8 mouse cellular contexts compared by ENCODE assay signal in the genomic region with DNA sequence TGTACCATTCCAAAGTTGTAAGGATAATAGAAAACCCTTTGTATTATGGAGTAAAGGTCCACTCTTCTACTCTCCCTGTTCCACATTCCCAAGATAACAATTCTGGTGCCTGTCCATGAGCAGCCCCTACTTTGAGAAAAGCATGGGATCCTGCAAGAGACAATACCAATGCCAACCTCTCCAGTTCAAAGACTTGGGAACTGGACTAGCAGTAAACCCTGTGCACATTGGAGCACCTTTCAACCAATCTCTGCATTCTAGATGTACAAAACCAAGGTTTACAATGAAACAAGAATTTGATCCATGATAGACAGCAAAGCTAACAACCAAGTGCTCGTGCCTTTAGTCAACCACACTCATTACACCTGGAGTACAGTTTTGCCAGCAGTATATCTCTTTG. TPM values are rescaled to one million over a fixed set of nuclear protein-coding genes. Genes with fewer than 3 reads are reported as not detected.
DNase-seq lines count a peak whose midpoint lies in the region; ATAC-seq and TF ChIP-seq lines count a peak whose summit lies in the region.

No protein-coding gene starts in this region.

- peak overlapping the region; percentile 78 for H3K9ac ChIP-seq in heart, embryonic 11.5 days (ENCODE audit: low read depth, low read length)
- peak overlapping the region; percentile 71 for H3K9ac ChIP-seq in ES-Bruce4 (ENCODE audit: low read depth, poor library complexity, severe bottlenecking)
- peak overlapping the region; percentile 69 for H3K9ac ChIP-seq in heart, embryonic 15.5 days
- H3K9ac ChIP-seq in liver, postnatal 0 days (replicated peaks) = peak overlapping the region; percentile 12; the same call in 1 of the 2 replicates

- peak overlapping the region; percentile 59 for H3K4me3 ChIP-seq in heart, embryonic 11.5 days (ENCODE audit: low read depth, low read length)
- peak overlapping the region; percentile 98; the same call in 1 of the 2 replicates for H3K4me3 ChIP-seq in ES-Bruce4 (ENCODE audit: low read depth, low read length)
- peak overlapping the region; percentile 64 for H3K4me3 ChIP-seq in heart, embryonic 15.5 days
- H3K4me3 ChIP-seq in liver, postnatal 0 days (ENCODE audit: low read depth, low read length) = peak overlapping the region; percentile 56

- no peak for TF ChIP-seq CTCF in ES-Bruce4 (IDR thresholded peaks at IDR 0.05; ENCODE audit: low read depth, low read length)
- no peak for TF ChIP-seq CTCF in liver, postnatal 0 days (IDR thresholded peaks at IDR 0.05; ENCODE audit: low read depth)

- peak overlapping the region; percentile 93 for H3K27ac ChIP-seq in heart, embryonic 11.5 days (ENCODE audit: low read depth, low read length)
- peak overlapping the region; percentile 64 for H3K27ac ChIP-seq in ES-Bruce4 (ENCODE audit: insufficient read depth, low read length)
- H3K27ac ChIP-seq in heart, embryonic 15.5 days = peak overlapping the region; percentile 91
- H3K27ac ChIP-seq in liver, postnatal 0 days (ENCODE audit: low read depth) = peak overlapping the region; percentile 82

- H3K4me2 ChIP-seq in heart, embryonic 11.5 days = peak overlapping the region; percentile 71
- H3K4me2 ChIP-seq in heart, embryonic 15.5 days = peak overlapping the region; percentile 70
- H3K4me2 ChIP-seq in liver, postnatal 0 days (ENCODE audit: low read depth, low read length) = peak overlapping the region; percentile 74

- H3K4me1 ChIP-seq in heart, embryonic 11.5 days (ENCODE audit: control insufficient read depth, insufficient read depth, low read length) = no peaks in the 10 kb centered on the region
- no peaks in the 10 kb centered on the region for H3K4me1 ChIP-seq in ES-Bruce4 (ENCODE audit: control insufficient read depth, insufficient read depth, low read length)
- peaks cover 19% of the 10 kb centered on the region for H3K4me1 ChIP-seq in heart, embryonic 15.5 days (replicated peaks)
- H3K4me1 ChIP-seq in liver, postnatal 0 days (ENCODE audit: insufficient read depth) = peaks cover 11% of the 10 kb centered on the region

- 23% methylated on average over 1 of the region's 1 CpGs for WGBS in heart, embryonic 11.5 days (ENCODE audit: insufficient replicate concordance)
- WGBS in heart, embryonic 15.5 days = 18% methylated on average over 1 of the region's 1 CpGs
- WGBS in liver, postnatal 0 days (ENCODE audit: insufficient replicate concordance) = 23% methylated on average over 1 of the region's 1 CpGs

- DNase-seq in heart, postnatal 36 days = no peak
- no peak for DNase-seq in liver, postnatal 0 days
- no peak for DNase-seq in adrenal gland, adult 8-10 months
- no peak for DNase-seq in right cerebral cortex, postnatal 10 days (ENCODE audit: low spot score in 2 of 2)

- H3K36me3 ChIP-seq in heart, embryonic 11.5 days (ENCODE audit: control insufficient read depth, insufficient read depth, low read length) = peaks cover 9% of the 10 kb centered on the region; the same call in 1 of the 2 replicates
- H3K36me3 ChIP-seq in ES-Bruce4 (ENCODE audit: control insufficient read depth, insufficient read depth, low read length, poor library complexity, severe bottlenecking) = peaks cover 25% of the 10 kb centered on the region
- peaks cover 30% of the 10 kb centered on the region for H3K36me3 ChIP-seq in heart, embryonic 15.5 days
- peaks cover 6% of the 10 kb centered on the region; the same call in 1 of the 2 replicates for H3K36me3 ChIP-seq in liver, postnatal 0 days (replicated peaks; ENCODE audit: insufficient read depth, low read length)

- TF ChIP-seq EP300 in ES-Bruce4 (IDR thresholded peaks at IDR 0.05; ENCODE audit: insufficient read depth, low read depth, low read length) = no peak
- TF ChIP-seq EP300 in liver, postnatal 0 days (IDR thresholded peaks at IDR 0.05; ENCODE audit: low read depth) = no peak

- intact Hi-C loops in heart, postnatal 36 days (cut with DNase I) = loop anchor here (5.0 kb wide), 2 partner anchors 107 to 128 kb away; a partner anchor contains a TSS

- H3K9me3 ChIP-seq in heart, embryonic 11.5 days (replicated peaks; ENCODE audit: control insufficient read depth, low read length) = no peaks in the 10 kb centered on the region
- no peaks in the 10 kb centered on the region for H3K9me3 ChIP-seq in ES-Bruce4 (replicated peaks; ENCODE audit: control insufficient read depth, insufficient read depth, low read length, poor library complexity, severe bottlenecking)
- no peaks in the 10 kb centered on the region for H3K9me3 ChIP-seq in heart, embryonic 15.5 days (replicated peaks)
- no peaks in the 10 kb centered on the region for H3K9me3 ChIP-seq in liver, postnatal 0 days (ENCODE audit: low read length)

- no peak for ATAC-seq in heart, embryonic 11.5 days (replicated peaks; ENCODE audit: insufficient number of reproducible peaks, low FRiP score, low TSS enrichment)
- ATAC-seq in heart, embryonic 15.5 days (replicated peaks; ENCODE audit: insufficient number of reproducible peaks, insufficient read depth, low FRiP score, low read depth) = no peak
- no peak for ATAC-seq in liver, postnatal 0 days
- no peak for ATAC-seq in inflammation-experienced regulatory T-cells, adult 6 months

- no peak for TF ChIP-seq POLR2A in ES-Bruce4 (IDR thresholded peaks at IDR 0.05; ENCODE audit: insufficient read depth, low read length)

- no peaks in the 10 kb centered on the region for H3K27me3 ChIP-seq in heart, embryonic 11.5 days (ENCODE audit: control insufficient read depth, insufficient read depth, low read length)
- H3K27me3 ChIP-seq in ES-Bruce4 (ENCODE audit: control insufficient read depth, insufficient read depth, low read length, poor library complexity, severe bottlenecking) = no peaks in the 10 kb centered on the region
- H3K27me3 ChIP-seq in heart, embryonic 15.5 days = no peaks in the 10 kb centered on the region
- H3K27me3 ChIP-seq in liver, postnatal 0 days (ENCODE audit: insufficient read depth, low read length) = no peaks in the 10 kb centered on the region

RNA-seq across cellular contexts. Expression of a gene that starts 4.5 kb away (rescaled TPM):
- polyA plus RNA-seq in heart, embryonic 11.5 days (2014; fragmentation: Nextera tagmentation; extraction: Ambion mirVana) = 170 and 219 TPM in 2 replicates
- 10 to 100 TPM; 88.3 to 97.0 TPM for total RNA-seq in heart, postnatal 36 days (2021)
- 288 and 325 TPM in 2 replicates for polyA plus RNA-seq in ES-Bruce4 (2011; ENCODE audit: insufficient read depth, insufficient read length, low read depth, missing spikeins)
- polyA plus RNA-seq in heart, embryonic 15.5 days (2015; fragmentation: Nextera tagmentation; extraction: Ambion mirVana) = 124 and 188 TPM in 2 replicates
- polyA plus RNA-seq in liver, postnatal 0 days (2015; fragmentation: Nextera tagmentation; extraction: Ambion mirVana) = 30.2 and 34.1 TPM in 2 replicates
- 100 to 1,000 TPM; 133 to 200 (median 168) TPM for total RNA-seq in adrenal gland, adult 8-10 months (2022)
- polyA plus RNA-seq in inflammation-experienced regulatory T-cells, adult 6 months (2017; shearing (Covaris generic)) = 100 to 1,000 TPM; 222 to 338 (median 279) TPM

RNA-seq across cellular contexts. Expression of a gene that starts 9.4 kb away (rescaled TPM):
- polyA plus RNA-seq in heart, embryonic 11.5 days (2014; fragmentation: Nextera tagmentation; extraction: Ambion mirVana) = 16.7 and 22.3 TPM in 2 replicates
- total RNA-seq in heart, postnatal 36 days (2021) = 10 to 100 TPM; 28.2 to 34.0 TPM
- 154 and 169 TPM in 2 replicates for polyA plus RNA-seq in ES-Bruce4 (2011; ENCODE audit: insufficient read depth, insufficient read length, low read depth, missing spikeins)
- 14.5 and 14.9 TPM in 2 replicates for polyA plus RNA-seq in heart, embryonic 15.5 days (2015; fragmentation: Nextera tagmentation; extraction: Ambion mirVana)
- 6.8 and 7.4 TPM in 2 replicates for polyA plus RNA-seq in liver, postnatal 0 days (2015; fragmentation: Nextera tagmentation; extraction: Ambion mirVana)
- 10 to 100 TPM; 47.9 to 68.8 (median 57.1) TPM for total RNA-seq in adrenal gland, adult 8-10 months (2022)
- polyA plus RNA-seq in inflammation-experienced regulatory T-cells, adult 6 months (2017; shearing (Covaris generic)) = 10 to 100 TPM; 22.4 to 91.9 (median 32.8) TPM

RNA-seq across cellular contexts. Expression of a gene that starts 25.5 kb away (rescaled TPM):
- 532 and 534 TPM in 2 replicates for polyA plus RNA-seq in heart, embryonic 11.5 days (2014; fragmentation: Nextera tagmentation; extraction: Ambion mirVana)
- total RNA-seq in heart, postnatal 36 days (2021) = 100 to 1,000 TPM; 178 to 213 TPM
- polyA plus RNA-seq in ES-Bruce4 (2011; ENCODE audit: insufficient read depth, insufficient read length, low read depth, missing spikeins) = 239 and 288 TPM in 2 replicates
- polyA plus RNA-seq in heart, embryonic 15.5 days (2015; fragmentation: Nextera tagmentation; extraction: Ambion mirVana) = 413 and 447 TPM in 2 replicates
- 438 and 471 TPM in 2 replicates for polyA plus RNA-seq in liver, postnatal 0 days (2015; fragmentation: Nextera tagmentation; extraction: Ambion mirVana)
- 100 to 1,000 TPM; 315 to 542 (median 416) TPM for total RNA-seq in adrenal gland, adult 8-10 months (2022)
- 1,000 to 10,000 TPM in 1 of 3 experiments, 100 to 1,000 TPM in 2; 478 to 1,649 (median 679) TPM for polyA plus RNA-seq in inflammation-experienced regulatory T-cells, adult 6 months (2017; shearing (Covaris generic))

RNA-seq across cellular contexts. Expression of a gene that starts 36.6 kb away (rescaled TPM):
- 49.1 and 58.2 TPM in 2 replicates for polyA plus RNA-seq in heart, embryonic 11.5 days (2014; fragmentation: Nextera tagmentation; extraction: Ambion mirVana)
- 10 to 100 TPM; 48.4 to 51.9 TPM for total RNA-seq in heart, postnatal 36 days (2021)
- 27.6 and 30.5 TPM in 2 replicates for polyA plus RNA-seq in ES-Bruce4 (2011; ENCODE audit: insufficient read depth, insufficient read length, low read depth, missing spikeins)
- polyA plus RNA-seq in heart, embryonic 15.5 days (2015; fragmentation: Nextera tagmentation; extraction: Ambion mirVana) = 70.3 and 76.6 TPM in 2 replicates
- polyA plus RNA-seq in liver, postnatal 0 days (2015; fragmentation: Nextera tagmentation; extraction: Ambion mirVana) = 30.4 and 31.2 TPM in 2 replicates
- total RNA-seq in adrenal gland, adult 8-10 months (2022) = 100 to 1,000 TPM in 2 of 4 experiments, 10 to 100 TPM in 2; 82.9 to 124 (median 103) TPM
- 10 to 100 TPM; 28.8 to 66.0 (median 58.8) TPM for polyA plus RNA-seq in inflammation-experienced regulatory T-cells, adult 6 months (2017; shearing (Covaris generic))

RNA-seq across cellular contexts. Expression of a gene that starts 37.0 kb away (rescaled TPM):
- polyA plus RNA-seq in heart, embryonic 11.5 days (2014; fragmentation: Nextera tagmentation; extraction: Ambion mirVana) = 10.5 and 11.5 TPM in 2 replicates
- 10 to 100 TPM; 16.1 to 20.6 TPM for total RNA-seq in heart, postnatal 36 days (2021)
- 3.9 and 5.9 TPM in 2 replicates for polyA plus RNA-seq in ES-Bruce4 (2011; ENCODE audit: insufficient read depth, insufficient read length, low read depth, missing spikeins)
- 14.3 and 17.2 TPM in 2 replicates for polyA plus RNA-seq in heart, embryonic 15.5 days (2015; fragmentation: Nextera tagmentation; extraction: Ambion mirVana)
- polyA plus RNA-seq in liver, postnatal 0 days (2015; fragmentation: Nextera tagmentation; extraction: Ambion mirVana) = 10.0 and 10.8 TPM in 2 replicates
- 10 to 100 TPM; 16.3 to 28.6 (median 21.8) TPM for total RNA-seq in adrenal gland, adult 8-10 months (2022)
- polyA plus RNA-seq in inflammation-experienced regulatory T-cells, adult 6 months (2017; shearing (Covaris generic)) = 10 to 100 TPM; 17.0 to 35.0 (median 23.7) TPM

Comparison
In these comparisons a context has a peak if more than half of its experiments do, and no peak if none do; other contexts are left out.
1. H3K9ac ChIP-seq: peak in every context shown above with its lines; median percentile 78 in heart, embryonic 11.5 days; 71 in ES-Bruce4; 69 in heart, embryonic 15.5 days; 12 in liver, postnatal 0 days.